11 mouse cellular contexts compared by ENCODE assay signal in genomic region chr9:41070761-41071181, GRCm38 (mm10).
DNase-seq lines count a peak whose midpoint lies in the region; ATAC-seq and TF ChIP-seq lines count a peak whose summit lies in the region.
"Had no signal": no experiment of that assay in that cellular context is flagged by ENCODE, and none has a peak within 500 bp of the region (broad histone marks: within the 10 kb centered on the region; RNA-seq: fewer than 3 reads in every experiment).

No protein-coding gene starts in this region.

- no peaks in the 10 kb centered on the region for H3K27me3 ChIP-seq in liver, embryonic 14.5 days (ENCODE audit: control insufficient read depth, insufficient read depth, low read length)
- H3K27me3 ChIP-seq: midbrain, embryonic 15.5 days had no signal

- no peak overlapping the region for H3K9ac ChIP-seq in liver, embryonic 14.5 days (replicated peaks)
- H3K9ac ChIP-seq: midbrain, embryonic 15.5 days had no signal

- H3K4me3 ChIP-seq in lung, adult 2 months (replicated peaks; ENCODE audit: extremely low read depth, low read depth, low read length): no peak overlapping the region
- H3K4me3 ChIP-seq in liver, embryonic 14.5 days (ENCODE audit: insufficient read depth in 1 of 2, low read depth in 2 of 2, low read length in 2 of 2): no peak overlapping the region
- H3K4me3 ChIP-seq: midbrain, embryonic 15.5 days had no signal

- no peak overlapping the region for H3K4me2 ChIP-seq in liver, embryonic 14.5 days (ENCODE audit: low read depth)
- H3K4me2 ChIP-seq: midbrain, embryonic 15.5 days had no signal

- DNase-seq in gastrocnemius, postnatal 25 days: peak; percentile 29
- DNase-seq in gastrocnemius, postnatal 4 days (ENCODE audit: low spot score in 2 of 2): no peak
- peak; percentile 50 for DNase-seq in lung, postnatal 36 days
- no peak for DNase-seq in lung, adult 2 months
- no peak for DNase-seq in liver, embryonic 14.5 days (ENCODE audit: low read depth in 3 of 3, low spot score in 3 of 3)
- DNase-seq in spleen, postnatal 4 days (ENCODE audit: low spot score in 2 of 2): peak; percentile 49 to 72
- no peak for DNase-seq in layer of hippocampus, postnatal 10 days (ENCODE audit: low spot score in 2 of 2)
- DNase-seq: heart, postnatal 10 days; kidney, postnatal 10 days had no signal

- no peak for TF ChIP-seq EP300 in liver, embryonic 14.5 days (IDR thresholded peaks at IDR 0.05; ENCODE audit: low read depth)

- peaks cover 6% of the 10 kb centered on the region; the same call in 1 of the 2 replicates for H3K4me1 ChIP-seq in lung, adult 2 months (ENCODE audit: control insufficient read depth, insufficient read depth, low read length)
- H3K4me1 ChIP-seq in liver, embryonic 14.5 days (replicated peaks; ENCODE audit: control insufficient read depth in 2 of 2, insufficient read depth in 2 of 2, low read length in 1 of 2): peaks cover 36 to 57% of the 10 kb centered on the region in 2 experiments

- H3K9me3 ChIP-seq in liver, embryonic 14.5 days (ENCODE audit: control insufficient read depth, low read length): no peaks in the 10 kb centered on the region
- H3K9me3 ChIP-seq: midbrain, embryonic 15.5 days had no signal

- TF ChIP-seq POLR2A in lung, adult 2 months (IDR thresholded peaks at IDR 0.05; ENCODE audit: borderline replicate concordance, extremely low read depth, low read depth, low read length): no peak

- no peaks in the 10 kb centered on the region for H3K36me3 ChIP-seq in liver, embryonic 14.5 days (replicated peaks; ENCODE audit: control insufficient read depth, insufficient read depth, low read depth)
- H3K36me3 ChIP-seq: midbrain, embryonic 15.5 days had no signal

- TF ChIP-seq CTCF in lung, adult 2 months (IDR thresholded peaks at IDR 0.05; ENCODE audit: insufficient read depth, low read length): no peak
- peak; percentile 40 for TF ChIP-seq CTCF in liver, embryonic 14.5 days (IDR thresholded peaks at IDR 0.05; ENCODE audit: low read depth)

- 59% methylated on average over 5 of the region's 5 CpGs for WGBS in lung, adult 2 months
- WGBS in liver, embryonic 14.5 days (ENCODE audit: insufficient replicate concordance): 11% methylated on average over 5 of the region's 5 CpGs

- no peak for ATAC-seq in liver, embryonic 14.5 days (ENCODE audit: insufficient read depth)
- ATAC-seq in megakaryocyte-erythroid progenitor cell, adult 5-6 weeks (replicated peaks; ENCODE audit: low FRiP score, low TSS enrichment, poor library complexity, severe bottlenecking): no peak
- ATAC-seq: midbrain, embryonic 15.5 days had no signal

- no peak overlapping the region for H3K27ac ChIP-seq in liver, embryonic 14.5 days
- H3K27ac ChIP-seq: midbrain, embryonic 15.5 days had no signal

Comparison
In these comparisons a context has a peak if more than half of its experiments do, and no peak if none do; other contexts are left out.
1. DNase-seq: peak in gastrocnemius, postnatal 25 days (single experiment), lung, postnatal 36 days (single experiment) and spleen, postnatal 4 days (2 of 2); none in gastrocnemius, postnatal 4 days (0 of 2), lung, adult 2 months (single experiment), liver, embryonic 14.5 days (0 of 3) and layer of hippocampus, postnatal 10 days (0 of 2).